Mouse (Mus musculus) liver, adult 2 months (tissue): Measurements from ENCODE around the gene Afdn.

Source experiments
- CTCF ChIP-seq: fragments of 200-500 bp; IDR thresholded peaks from 2 replicates; pipeline ENCODE4 v1.5.1; 2011; ENCODE audit warnings: low read depth, low read length, control low read depth
- POLR2A ChIP-seq: fragments of 200-500 bp; IDR thresholded peaks from 2 replicates; pipeline ENCODE4 v1.6.1; 2011; ENCODE audit warnings: low read length, control low read depth; ENCODE audit not compliant: insufficient read depth; ENCODE audit errors: extremely low read depth

GRCm38 (mm10) chr17:13938652-13939051 is 178.3 kb downstream of the Afdn start:
- TF ChIP-seq CTCF, result no peak
- TF ChIP-seq POLR2A, result no peak
